Mouse (Mus musculus) ES-E14 (cell line): ENCODE data around the gene Mrm1. TPM values are rescaled to one million over a fixed set of nuclear protein-coding genes. Genes with fewer than 3 reads are reported as not detected.

Source experiments
- DNase-seq: peaks from one replicate; pipeline ENCODE4 v3.0.0-alpha.2; 2013; ENCODE audit warnings: low read depth, low spot score
- H3K27ac ChIP-seq: 2 replicates; pipeline ENCODE4 v1.5.1; 2012; ENCODE audit warnings: low read depth, mild to moderate bottlenecking, low read length, moderate library complexity, mixed read lengths; ENCODE audit not compliant: poor library complexity, insufficient read depth, severe bottlenecking
- H3K36me3 ChIP-seq: 2 replicates; pipeline ENCODE4 v1.6.1; 2012; ENCODE audit warnings: mild to moderate bottlenecking, low read length, moderate library complexity, mixed read lengths; ENCODE audit not compliant: control insufficient read depth, poor library complexity, insufficient read depth, severe bottlenecking
- H3K4me1 ChIP-seq, 2 experiments: fragments of 150-350 bp in 1 of 2; sonication (generic) in 1 of 2; 2 replicates each; pipeline ENCODE4 v1.6.1; 2012; ENCODE audit warnings: low read length in 2 of 2, mild to moderate bottlenecking in 1 of 2, mixed read lengths in 1 of 2; ENCODE audit not compliant: control insufficient read depth in 2 of 2, insufficient read depth in 2 of 2, poor library complexity in 1 of 2
- H3K4me3 ChIP-seq, 2 experiments: fragments of 150-350 bp in 1 of 2; sonication (generic) in 1 of 2; 2 replicates each; pipeline ENCODE4 v1.5.1; 2012; ENCODE audit warnings: low read length in 2 of 2, low read depth in 1 of 2, mild to moderate bottlenecking in 1 of 2, mixed read lengths in 1 of 2; ENCODE audit not compliant: insufficient read depth in 1 of 2, poor library complexity in 1 of 2, severe bottlenecking in 1 of 2
- H3K9ac ChIP-seq: 2 replicates; pipeline ENCODE4 v1.6.1; 2012; ENCODE audit warnings: low read depth, mild to moderate bottlenecking, low read length, mixed read lengths; ENCODE audit not compliant: poor library complexity, insufficient read depth, severe bottlenecking
- H3K9me3 ChIP-seq: fragments of 150-350 bp; sonication (generic); 2 replicates; pipeline ENCODE4 v1.6.1; 2012; ENCODE audit warnings: low read depth, mild to moderate bottlenecking, low read length; ENCODE audit not compliant: control insufficient read depth, insufficient read depth
- CHD2 ChIP-seq: IDR thresholded peaks from 2 replicates; pipeline ENCODE4 v1.6.1; 2014; ENCODE audit warnings: mild to moderate bottlenecking, low read depth, low read length, inconsistent platforms
- HCFC1 ChIP-seq: IDR thresholded peaks from 2 replicates; pipeline ENCODE4 v1.6.1; 2012; ENCODE audit warnings: low read length, inconsistent platforms, borderline replicate concordance; ENCODE audit not compliant: insufficient read depth
- MAFK ChIP-seq: IDR thresholded peaks from 2 replicates; pipeline ENCODE4 v1.6.1; 2014; ENCODE audit warnings: mild to moderate bottlenecking, low read depth, low read length, inconsistent platforms; ENCODE audit not compliant: insufficient read depth
- ZC3H11A ChIP-seq: IDR thresholded peaks from 2 replicates; pipeline ENCODE4 v1.6.1; 2012; ENCODE audit warnings: low read depth, mild to moderate bottlenecking, inconsistent platforms, low read length, borderline replicate concordance
- ZNF384 ChIP-seq: IDR thresholded peaks from 2 replicates; pipeline ENCODE4 v1.6.1; 2012; ENCODE audit warnings: low read depth, low read length, inconsistent platforms
- in situ Hi-C, 2 experiments: fragments of 600-800 bp; cut with MboI; formaldehyde crosslinking; loops; one replicate each; pipeline ENCODE4 v1.15.1; 2025; ENCODE audit warnings: low sequenced_read_pairs in 2 of 2, inconsistent platforms in 1 of 2; ENCODE audit not compliant: unreplicated experiment in 2 of 2
- total RNA-seq: library from RNA; depleted of rRNA; stranded (reverse); fragments of 300-350 nt; gene quantifications from 2 replicates; pipeline ENCODE4 v1.2.3, GENCODE M21; 2012

The Mrm1 gene
- total RNA-seq, 1 experiment, result 9.4 TPM

DNA sequence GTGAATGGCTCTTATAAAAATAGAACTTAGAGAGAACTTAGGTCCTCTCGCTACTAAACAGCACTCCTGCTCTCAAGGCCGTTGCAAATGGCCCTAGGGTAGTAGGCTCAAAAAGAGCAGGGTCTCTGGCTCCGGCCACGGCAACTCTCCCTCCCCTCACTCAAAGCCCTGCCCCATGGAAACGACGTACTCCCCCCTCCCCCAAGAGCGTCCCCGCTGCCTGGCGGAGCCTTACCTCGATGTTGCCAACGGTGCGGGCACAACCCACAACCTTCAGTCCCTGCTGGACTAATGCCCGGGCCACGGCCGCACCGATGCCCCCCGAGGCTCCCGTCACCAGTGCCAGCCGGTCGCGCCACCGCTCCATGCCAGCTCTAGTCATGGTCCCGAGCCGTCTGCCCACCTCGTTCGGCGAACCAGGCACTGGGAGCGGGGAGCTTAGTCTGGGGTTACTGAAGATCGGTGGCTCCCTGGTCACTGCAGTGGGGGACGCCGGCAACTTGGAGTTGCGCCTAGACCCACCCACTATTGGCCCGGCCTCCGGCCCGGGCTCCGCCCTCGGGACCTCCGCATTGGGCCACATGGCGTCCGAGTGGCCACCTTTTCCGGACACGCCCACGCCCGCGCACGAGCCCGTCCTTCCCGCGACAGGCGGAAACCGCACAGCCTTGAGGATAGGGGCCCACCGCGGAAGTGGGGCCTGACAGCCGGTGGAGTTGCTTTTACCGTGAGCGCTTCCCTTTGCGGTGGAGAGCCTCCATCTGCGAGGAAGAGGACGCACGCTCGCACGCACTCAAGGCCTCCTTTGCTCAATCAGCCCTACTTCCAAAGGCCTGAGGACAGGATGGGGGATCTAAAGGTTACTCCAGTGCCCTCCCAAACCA lies 9.4 kb upstream of the Mrm1 start, which contains the start of gene Dhrs11:
Dhrs11 (minus strand) TSS at position 479 of the 884 bp plus-strand sequence.
- Histone ChIP-seq H3K4me1 (no peaks in the 10 kb centered on the region; a peak in 2 of 4 replicates), H3K36me3 (peaks cover 5% of the 10 kb centered on the region), H3K9me3 (no peaks in the 10 kb centered on the region), H3K9ac (peak within 1 kb of the TSS; percentile 80), H3K27ac (no peak within 1 kb of the TSS), H3K4me3 (peak within 1 kb of the TSS; percentile 90 to 92)
- peak; percentile 56 for DNase-seq
- in situ Hi-C loops, result no loop called here
- no peak for TF ChIP-seq ZC3H11A
- no peak for TF ChIP-seq MAFK
- TF ChIP-seq CHD2, result no peak
- peak; percentile 31; the same call in 1 of the 2 replicates for TF ChIP-seq HCFC1
- TF ChIP-seq ZNF384, result no peak

- H3K27ac ChIP-seq, result no peak overlapping the region
- TF ChIP-seq ZC3H11A, result no peak
- no peak for TF ChIP-seq MAFK
- DNase-seq, result no peak
Measured at GRCm38 (mm10) chr11:84827901-84828503, 8.7 kb upstream of the Mrm1 start.

DNA sequence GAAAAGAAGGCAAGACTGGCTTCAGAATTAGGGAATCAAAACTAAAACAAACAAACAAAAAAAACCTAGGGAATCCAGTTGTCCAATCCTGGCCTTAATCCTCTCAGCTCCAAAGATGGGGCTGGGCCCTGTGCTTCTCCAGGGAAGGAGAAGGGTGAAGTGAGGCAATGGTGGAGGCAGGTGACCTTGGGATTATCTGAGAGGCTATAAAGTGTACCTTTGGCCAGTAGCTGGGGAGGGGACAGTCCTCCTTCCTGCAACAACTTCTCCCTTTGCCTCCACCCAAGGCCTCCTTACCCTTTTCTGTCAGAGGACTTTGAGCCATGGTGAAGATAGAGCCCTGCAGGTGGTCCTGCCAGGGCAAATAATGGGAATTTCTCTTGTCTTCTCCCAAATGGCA lies 8.2 kb upstream of the Mrm1 start:
- H3K9ac ChIP-seq, result no peak overlapping the region
- H3K4me1 ChIP-seq, result peaks cover 0 to 2% of the 10 kb centered on the region in 2 experiments; a peak in 2 of 4 replicates
- DNase-seq, result no peak
- in situ Hi-C loops, result no loop called here
- no peaks in the 10 kb centered on the region for H3K9me3 ChIP-seq
- H3K27ac ChIP-seq, result no peak overlapping the region
- H3K36me3 ChIP-seq, result peaks cover 3% of the 10 kb centered on the region
- TF ChIP-seq HCFC1, result no peak
- no peak for TF ChIP-seq ZC3H11A
- TF ChIP-seq CHD2, result no peak
- no peak for TF ChIP-seq MAFK
- no peak for TF ChIP-seq ZNF384
- no peak overlapping the region for H3K4me3 ChIP-seq

More at GRCm38 (mm10) chr11:84827901-84828503, 8.7 kb upstream of the Mrm1 start:
- H3K9me3 ChIP-seq, result no peaks in the 10 kb centered on the region
- H3K4me1 ChIP-seq, result peaks cover 0 to 2% of the 10 kb centered on the region in 2 experiments; a peak in 2 of 4 replicates
- in situ Hi-C loops, result no loop called here
- H3K4me3 ChIP-seq, result peak overlapping the region; percentile 90 to 92
- peak overlapping the region; percentile 80 for H3K9ac ChIP-seq
- H3K36me3 ChIP-seq, result peaks cover 3% of the 10 kb centered on the region

- TF ChIP-seq CHD2 (no peak), ZNF384 (no peak), MAFK (no peak), HCFC1 (no peak), ZC3H11A (no peak)
Measured at GRCm38 (mm10) chr11:84826185-84826584, 6.9 kb upstream of the Mrm1 start.

More at GRCm38 (mm10) chr11:84826185-84826584, 6.9 kb upstream of the Mrm1 start:
- H3K4me3 ChIP-seq, result no peak overlapping the region
- no peak for DNase-seq
- peaks cover 0 to 2% of the 10 kb centered on the region in 2 experiments; a peak in 2 of 4 replicates for H3K4me1 ChIP-seq
- no peak overlapping the region for H3K27ac ChIP-seq
- peaks cover 4% of the 10 kb centered on the region; the same call in 1 of the 2 replicates for H3K36me3 ChIP-seq
- in situ Hi-C loops, result no loop called here
- H3K9ac ChIP-seq, result no peak overlapping the region
- no peaks in the 10 kb centered on the region for H3K9me3 ChIP-seq
